Comparison of ENCODE assay signal across 22 mouse cellular contexts in genomic region chr5:98833760-98834159, GRCm38 (mm10). TPM values are rescaled to one million over a fixed set of nuclear protein-coding genes. Genes with fewer than 3 reads are reported as not detected.
"Had no signal": no experiment of that assay in that cellular context is flagged by ENCODE, and none has a peak within 500 bp of the region (broad histone marks: within the 10 kb centered on the region; RNA-seq: fewer than 3 reads in every experiment).

No protein-coding gene starts in this region.

- H3K27me3 ChIP-seq: liver, embryonic 13.5 days; liver, embryonic 15.5 days; megakaryocyte, embryonic 14.5 days; midbrain, embryonic 13.5 days; neural tube, embryonic 12.5 days had no signal

- H3K9ac ChIP-seq: liver, embryonic 13.5 days; liver, embryonic 15.5 days; liver, postnatal 0 days; lung, embryonic 14.5 days; midbrain, embryonic 13.5 days; neural tube, embryonic 12.5 days had no signal

- H3K36me3 ChIP-seq: liver, embryonic 13.5 days; liver, embryonic 15.5 days; midbrain, embryonic 13.5 days; neural tube, embryonic 12.5 days had no signal

- DNase-seq: liver; liver, embryonic 13.5 days; liver, postnatal 0 days; lung, embryonic 14.5 days; retina, postnatal 1 day; right cerebral cortex, adult 18-20 months; right cerebral cortex, postnatal 25 days; right cerebral cortex, postnatal 4 days; spleen, adult 18-20 months; thymus, adult 18-20 months; thymus, postnatal 14 days; thymus, postnatal 36 days had no signal

- H3K4me2 ChIP-seq: liver, embryonic 11.5 days; liver, embryonic 13.5 days; liver, embryonic 15.5 days; lung, embryonic 14.5 days; midbrain, embryonic 13.5 days; neural tube, embryonic 12.5 days had no signal

- H3K9me3 ChIP-seq: liver, embryonic 13.5 days; liver, embryonic 15.5 days; midbrain, embryonic 13.5 days; neural tube, embryonic 12.5 days had no signal

- H3K27ac ChIP-seq: liver, embryonic 13.5 days; liver, embryonic 15.5 days; macrophage; neural tube, embryonic 12.5 days had no signal

- H3K4me3 ChIP-seq: liver, embryonic 13.5 days; liver, embryonic 15.5 days; megakaryocyte, embryonic 14.5 days; midbrain, embryonic 13.5 days; neural tube, embryonic 12.5 days had no signal

- ATAC-seq: liver, postnatal 0 days; midbrain, embryonic 16.5 days had no signal

- H3K4me1 ChIP-seq: liver, embryonic 13.5 days; liver, embryonic 15.5 days; megakaryocyte, embryonic 14.5 days; neural tube, embryonic 12.5 days had no signal

RNA-seq across cellular contexts. Expression of gene Bmp3, which starts 20.5 kb away (rescaled TPM):
- total RNA-seq: megakaryocyte progenitor cell, adult 5-6 weeks; monocyte, adult 5-6 weeks; neutrophil, adult 5-6 weeks had no signal
- polyA plus RNA-seq: liver, postnatal 0 days; macrophage had no signal
